Mouse (Mus musculus): ENCODE measurements at regions not wholly inside any gene's neighbourhood (a gene's known extent, or its start where the extent isn't known, plus 50 kb on each side); places are given as distances from the start of the nearest gene placed in this dataset.

GRCm38 (mm10) chr5:16937840-16938239 lies 146.2 kb downstream of the Gm28710 start:
- peak; percentile 50 for DNase-seq (ENCODE audit: low read depth, low spot score)

- DNase-seq (ENCODE audit: low read depth, low spot score): peak; percentile 72
These were observed 155.8 kb downstream of the Gm28710 start for GRCm38 (mm10) chr5:16947430-16947829.

GRCm38 (mm10) chr5:16967735-16968134 lies 176.1 kb downstream of the Gm28710 start:
- DNase-seq (ENCODE audit: low read depth, low spot score): no peak

GRCm38 (mm10) chr5:16968817-16969216 lies 177.2 kb downstream of the Gm28710 start:
- DNase-seq (ENCODE audit: low read depth, low spot score): peak; percentile 97

- DNase-seq (ENCODE audit: low read depth, low spot score): no peak
These were observed 181.7 kb downstream of the Gm28710 start for GRCm38 (mm10) chr5:16973206-16973896.

GRCm38 (mm10) chr5:16976006-16976405 lies 184.4 kb downstream of the Gm28710 start:
- DNase-seq (ENCODE audit: low read depth, low spot score): no peak

- DNase-seq (ENCODE audit: low read depth, low spot score): no peak
These were observed 193.3 kb downstream of the Gm28710 start for GRCm38 (mm10) chr5:16984877-16985276.

- no peak for DNase-seq (ENCODE audit: low read depth, low spot score)
These were observed 199.9 kb downstream of the Gm28710 start for GRCm38 (mm10) chr5:16991518-16991917.

GRCm38 (mm10) chr5:16999183-16999582 lies 207.6 kb downstream of the Gm28710 start:
- no peak for DNase-seq (ENCODE audit: low read depth, low spot score)

GRCm38 (mm10) chr5:17006807-17007522 lies 215.4 kb downstream of the Gm28710 start:
- no peak for DNase-seq (ENCODE audit: low read depth, low spot score)

GRCm38 (mm10) chr5:17021636-17022035 lies 230.0 kb downstream of the Gm28710 start:
- DNase-seq (ENCODE audit: low read depth, low spot score): no peak

- no peak for DNase-seq (ENCODE audit: low read depth, low spot score)
These were observed 262.3 kb downstream of the Gm28710 start for GRCm38 (mm10) chr5:17053935-17054334.

GRCm38 (mm10) chr5:17064565-17064964 lies 273.0 kb downstream of the Gm28710 start:
- DNase-seq (ENCODE audit: low read depth, low spot score): no peak

GRCm38 (mm10) chr5:17080405-17080804 lies 288.8 kb downstream of the Gm28710 start:
- DNase-seq (ENCODE audit: low read depth, low spot score): no peak

GRCm38 (mm10) chr5:17111556-17111955 lies 261.4 kb upstream of the Speer4f2 start:
- DNase-seq (ENCODE audit: low read depth, low spot score): no peak

- DNase-seq (ENCODE audit: low read depth, low spot score): no peak
These were observed 261.0 kb upstream of the Speer4f2 start for GRCm38 (mm10) chr5:17112026-17112425.

GRCm38 (mm10) chr5:17115035-17115434 lies 257.9 kb upstream of the Speer4f2 start:
- no peak for DNase-seq (ENCODE audit: low read depth, low spot score)

- DNase-seq (ENCODE audit: low read depth, low spot score): no peak
These were observed 256.9 kb upstream of the Speer4f2 start for GRCm38 (mm10) chr5:17116072-17116471.

GRCm38 (mm10) chr5:17125240-17125639 lies 247.7 kb upstream of the Speer4f2 start:
- DNase-seq (ENCODE audit: low read depth, low spot score): no peak

GRCm38 (mm10) chr5:17127501-17127900 lies 245.5 kb upstream of the Speer4f2 start:
- DNase-seq (ENCODE audit: low read depth, low spot score): no peak

GRCm38 (mm10) chr5:17135489-17135888 lies 237.5 kb upstream of the Speer4f2 start:
- no peak for DNase-seq (ENCODE audit: low read depth, low spot score)

GRCm38 (mm10) chr5:17141555-17141954 lies 231.4 kb upstream of the Speer4f2 start:
- no peak for DNase-seq (ENCODE audit: low read depth, low spot score)

- DNase-seq (ENCODE audit: low read depth, low spot score): no peak
These were observed 198.4 kb upstream of the Speer4f2 start for GRCm38 (mm10) chr5:17174562-17174961.

Measured in ZHBTc4 (cell line).